Mouse (Mus musculus): Measurements from ENCODE around the gene Krit1.
"Not testable (repeated sequence)": the region's sequence is repeated elsewhere in the genome, so short reads cannot be mapped to it uniquely, and the experiment has no call there.

Krit1 gene

GRCm38 (mm10) chr5:3802433-3803291, at the start of gene Krit1, which contains the start of gene Ankib1:
Gene Krit1, plus strand, starts transcription at chr5:3803184.
Gene Ankib1, minus strand, starts transcription at chr5:3802925.
- peak; percentile 93 for ATAC-seq (ENCODE audit: low TSS enrichment)

DNA sequence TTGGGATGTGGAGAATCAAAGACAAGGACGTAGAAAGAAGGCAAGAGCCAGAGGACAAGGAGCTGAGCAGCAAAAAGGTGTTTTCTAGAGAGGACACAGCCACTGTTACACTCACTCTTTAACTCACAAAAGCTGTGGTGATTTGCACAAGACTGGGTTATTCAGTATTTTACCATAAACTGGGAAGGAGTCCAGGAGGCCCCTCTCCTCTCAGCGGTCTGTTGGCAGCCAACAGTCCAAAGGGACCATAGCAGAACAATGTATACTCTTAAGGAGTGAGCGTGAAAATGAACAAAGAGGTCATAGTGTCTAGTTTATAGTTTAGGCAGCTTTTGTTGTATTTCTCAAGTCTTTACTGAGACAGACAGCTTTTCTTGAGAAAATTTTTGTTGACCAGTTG, 31.5 kb upstream of the Krit1 start:
- no peak for ATAC-seq (ENCODE audit: low TSS enrichment)

DNA sequence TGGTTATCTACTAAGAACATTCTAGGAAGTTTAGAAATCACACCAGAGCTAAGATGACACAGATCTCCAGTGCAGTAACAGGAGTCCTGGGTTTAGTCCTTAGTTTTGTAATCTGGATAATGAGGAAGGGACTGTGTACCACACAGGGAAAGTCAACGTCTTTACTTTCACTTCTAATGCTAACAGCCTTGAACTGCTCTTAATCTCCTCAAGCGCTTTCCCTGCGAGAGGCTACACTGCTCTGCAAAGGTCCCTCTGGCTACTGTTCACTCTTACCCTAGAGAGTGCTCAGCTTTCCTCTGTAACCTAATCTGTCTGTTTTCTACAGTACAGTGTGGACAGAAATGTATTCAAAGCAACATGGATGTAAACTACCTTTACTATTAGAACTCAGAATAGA, 31.0 kb upstream of the Krit1 start:
- no peak for ATAC-seq (ENCODE audit: low TSS enrichment)

- no peak for ATAC-seq (ENCODE audit: low TSS enrichment)
Measured at GRCm38 (mm10) chr5:3782670-3783069, 20.3 kb upstream of the Krit1 start.

- ATAC-seq (ENCODE audit: low TSS enrichment), result peak; percentile 57; the same call in 1 of the 2 replicates
Measured at GRCm38 (mm10) chr5:3783947-3784681, 18.9 kb upstream of the Krit1 start.

DNA sequence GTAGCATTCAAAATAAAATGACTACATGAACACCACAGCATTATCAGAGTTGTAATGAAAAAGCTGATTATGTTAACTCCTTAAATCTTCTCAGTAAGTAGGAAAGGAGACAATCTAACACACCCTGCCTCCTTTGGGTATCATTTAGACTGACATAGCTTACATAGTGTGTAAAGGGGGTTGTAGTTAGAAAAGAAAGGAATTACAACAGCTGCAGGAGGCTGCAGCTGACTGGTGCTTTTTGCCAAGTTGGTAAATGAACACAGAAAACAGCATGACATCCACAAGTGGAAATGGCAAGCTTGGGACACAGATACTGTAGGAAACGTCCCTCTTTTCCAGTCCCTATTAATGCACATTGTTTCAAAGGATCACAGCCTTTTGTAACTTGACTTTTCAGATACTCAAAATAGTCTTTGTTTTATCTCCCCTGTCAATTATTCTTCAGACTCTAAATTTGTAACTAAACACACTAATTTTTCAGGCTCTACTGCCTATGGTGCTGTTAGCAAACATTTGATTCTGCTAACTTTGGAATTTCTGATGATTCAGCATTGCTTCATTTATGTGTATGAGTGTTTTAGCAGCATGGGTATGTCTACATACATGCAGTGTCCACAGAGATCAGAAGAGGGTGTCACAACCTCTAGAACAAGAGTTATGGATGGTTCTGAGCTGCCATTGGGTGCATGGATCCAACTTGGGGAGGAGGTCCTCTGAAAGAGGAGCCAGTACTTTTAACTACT, 18.1 kb upstream of the Krit1 start:
- ATAC-seq (ENCODE audit: low TSS enrichment), result no peak

DNA sequence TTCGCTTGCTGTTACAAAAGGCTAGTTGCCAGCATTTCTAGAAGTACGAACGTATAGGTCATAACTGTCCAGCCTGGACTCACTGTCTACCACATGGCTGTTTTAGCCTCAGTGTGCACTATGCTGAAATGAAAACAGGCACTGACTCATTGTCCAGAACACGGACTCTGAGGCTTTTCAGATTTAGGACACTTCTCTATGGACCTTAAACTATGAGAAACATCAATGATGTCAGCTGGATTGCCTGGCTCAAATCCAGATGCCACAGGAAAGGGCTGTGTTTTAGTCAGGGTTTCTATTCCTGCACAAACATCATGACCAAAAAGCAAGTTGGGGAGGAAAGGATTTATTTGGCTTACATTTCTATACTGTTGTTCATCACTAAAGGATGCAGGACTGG, 15.4 kb upstream of the Krit1 start:
- no peak for ATAC-seq (ENCODE audit: low TSS enrichment)

GRCm38 (mm10) chr5:3791048-3791447, 11.9 kb upstream of the Krit1 start:
- ATAC-seq (ENCODE audit: low TSS enrichment), result no peak

DNA sequence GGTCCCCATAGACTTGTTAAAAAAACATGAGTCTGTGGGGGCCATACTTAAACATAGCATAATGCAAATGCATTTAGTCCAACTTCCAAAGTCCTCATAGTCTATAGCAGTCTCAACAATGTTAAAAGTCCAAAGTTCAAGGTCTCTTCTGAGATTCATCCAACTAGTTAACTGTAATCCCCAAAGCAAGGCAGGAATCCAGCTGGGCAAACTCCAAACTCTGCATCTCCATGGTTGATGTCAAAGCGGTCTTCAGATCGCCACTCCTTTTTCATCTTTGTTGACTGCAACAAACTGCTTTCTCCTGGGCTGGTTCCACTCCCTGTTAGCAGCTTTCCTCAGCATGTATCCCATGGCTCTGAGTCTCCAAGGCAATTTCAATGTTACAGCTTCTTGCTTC, 5.9 kb upstream of the Krit1 start:
- ATAC-seq (ENCODE audit: low TSS enrichment), result not testable (repeated sequence)

GRCm38 (mm10) chr5:3798656-3799055, 4.3 kb upstream of the Krit1 start:
- not testable (repeated sequence) for ATAC-seq (ENCODE audit: low TSS enrichment)

GRCm38 (mm10) chr5:3800041-3800440, 2.9 kb upstream of the Krit1 start:
- no peak for ATAC-seq (ENCODE audit: low TSS enrichment)

DNA sequence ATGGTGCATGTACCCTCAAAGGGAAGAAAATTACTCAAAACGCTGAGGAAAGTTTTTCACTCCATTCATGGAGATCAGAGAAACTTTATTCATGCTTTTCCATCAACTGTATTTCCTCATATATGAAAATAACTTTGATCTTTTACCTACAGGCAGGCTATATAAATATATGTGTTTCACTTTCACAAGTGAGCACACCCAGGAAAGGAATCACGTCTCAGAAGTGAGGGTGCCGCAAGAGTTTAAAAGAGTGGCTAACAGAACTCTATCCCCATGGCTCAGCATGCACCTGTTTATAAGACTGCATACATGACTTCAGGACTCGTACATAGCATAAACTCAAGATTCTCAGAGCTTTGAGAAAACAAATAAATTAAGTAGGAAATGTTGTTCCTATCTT, 2.1 kb upstream of the Krit1 start:
- ATAC-seq (ENCODE audit: low TSS enrichment), result no peak

GRCm38 (mm10) chr5:3801672-3802432, 1.1 kb upstream of the Krit1 start:
- ATAC-seq (ENCODE audit: low TSS enrichment), result no peak; the same call in 1 of the 2 replicates

GRCm38 (mm10) chr5:3803292-3804165, 545 bp downstream of the Krit1 start:
- peak; percentile 80 for ATAC-seq (ENCODE audit: low TSS enrichment)

GRCm38 (mm10) chr5:3808472-3808871, 5.5 kb downstream of the Krit1 start:
- no peak for ATAC-seq (ENCODE audit: low TSS enrichment)

- ATAC-seq (ENCODE audit: low TSS enrichment), result no peak
Measured at GRCm38 (mm10) chr5:3834107-3834506, 31.1 kb downstream of the Krit1 start.

DNA sequence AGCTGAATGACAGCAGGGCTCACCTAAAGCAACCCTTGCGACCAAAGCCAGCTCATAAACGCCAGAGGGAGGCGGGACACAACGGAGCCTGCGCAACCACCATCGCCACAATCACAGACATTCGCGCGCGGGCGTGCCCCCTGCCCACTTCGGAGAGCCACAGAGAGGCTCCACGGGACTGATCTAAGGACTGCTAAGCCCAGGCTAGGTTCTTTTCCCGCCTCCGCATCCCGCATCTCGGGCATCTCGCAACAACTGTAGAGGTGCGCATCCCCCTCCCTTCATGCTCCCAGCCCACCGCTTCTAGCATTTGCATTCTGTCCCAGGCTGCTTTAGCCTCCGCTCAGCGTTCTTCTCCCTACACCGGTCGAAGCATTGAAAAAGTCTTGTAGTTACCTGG, 42.0 kb downstream of the Krit1 start, which contains the start of gene Lrrd1:
TSS of gene Lrrd1 (plus strand) at position 148 of the 400 bp plus-strand sequence.
- ATAC-seq (ENCODE audit: low TSS enrichment), result peak; percentile 62

DNA sequence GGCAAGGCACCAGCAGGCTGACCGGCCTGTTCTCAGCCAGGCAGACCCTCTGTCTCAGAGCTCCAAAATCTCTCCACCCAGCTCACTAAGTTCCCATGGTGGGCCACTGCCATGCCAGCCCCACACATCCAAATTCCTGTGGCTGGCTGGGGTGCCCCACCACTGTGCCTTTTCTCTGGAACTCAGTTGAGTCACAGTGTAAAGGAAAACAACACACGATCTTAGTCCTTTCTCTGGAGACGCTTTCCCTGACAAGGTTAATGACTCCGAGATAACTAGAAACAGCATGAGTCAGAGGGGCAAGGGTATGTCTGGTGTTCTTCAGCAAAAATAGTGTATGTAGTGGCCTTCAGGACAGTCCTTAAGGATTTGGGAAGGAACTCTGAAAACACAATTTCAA, 67.2 kb downstream of the Krit1 start:
- no peak for ATAC-seq (ENCODE audit: low TSS enrichment)

DNA sequence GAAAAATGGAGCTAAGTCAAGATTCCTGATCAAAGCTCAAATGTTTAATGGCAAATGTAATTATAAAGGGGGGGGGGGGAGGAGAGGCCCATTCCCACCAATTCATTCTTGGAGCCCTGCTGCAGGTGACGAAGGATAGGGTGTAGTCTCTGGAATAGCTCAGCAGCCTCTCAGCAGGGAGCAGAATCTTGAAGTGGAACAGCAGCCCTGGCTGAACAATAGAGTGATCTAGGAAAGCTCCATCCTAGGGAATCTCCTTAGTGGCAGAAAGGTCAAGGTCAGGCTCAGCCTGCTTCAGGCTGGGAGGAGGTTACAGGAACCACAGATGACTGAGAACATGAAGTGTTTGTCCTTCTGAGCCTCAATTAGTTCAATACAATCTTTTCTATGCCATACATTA, 69.4 kb downstream of the Krit1 start:
- no peak for ATAC-seq (ENCODE audit: low TSS enrichment)

GRCm38 (mm10) chr5:3873485-3873884, 70.5 kb downstream of the Krit1 start:
- no peak for ATAC-seq (ENCODE audit: low TSS enrichment)
